Mouse (Mus musculus) lung, adult 2 months (tissue): Measurements from ENCODE around the gene Pelo.

ENCODE experiments used
- CTCF ChIP-seq: fragments of 200-500 bp; IDR thresholded peaks from 2 replicates; pipeline ENCODE4 v1.5.1; 2011; ENCODE audit warnings: mild to moderate bottlenecking, low read length, control low read depth; ENCODE audit not compliant: insufficient read depth
- POLR2A ChIP-seq: fragments of 200-500 bp; IDR thresholded peaks from 2 replicates; pipeline ENCODE4 v1.6.1; 2011; ENCODE audit warnings: low read depth, mild to moderate bottlenecking, control low read depth, low read length, borderline replicate concordance; ENCODE audit errors: extremely low read depth

GRCm38 (mm10) chr13:115118756-115119155 is 28.8 kb upstream of the Pelo start:
- TF ChIP-seq CTCF, result no peak
- TF ChIP-seq POLR2A, result no peak
